In the genomic region with DNA sequence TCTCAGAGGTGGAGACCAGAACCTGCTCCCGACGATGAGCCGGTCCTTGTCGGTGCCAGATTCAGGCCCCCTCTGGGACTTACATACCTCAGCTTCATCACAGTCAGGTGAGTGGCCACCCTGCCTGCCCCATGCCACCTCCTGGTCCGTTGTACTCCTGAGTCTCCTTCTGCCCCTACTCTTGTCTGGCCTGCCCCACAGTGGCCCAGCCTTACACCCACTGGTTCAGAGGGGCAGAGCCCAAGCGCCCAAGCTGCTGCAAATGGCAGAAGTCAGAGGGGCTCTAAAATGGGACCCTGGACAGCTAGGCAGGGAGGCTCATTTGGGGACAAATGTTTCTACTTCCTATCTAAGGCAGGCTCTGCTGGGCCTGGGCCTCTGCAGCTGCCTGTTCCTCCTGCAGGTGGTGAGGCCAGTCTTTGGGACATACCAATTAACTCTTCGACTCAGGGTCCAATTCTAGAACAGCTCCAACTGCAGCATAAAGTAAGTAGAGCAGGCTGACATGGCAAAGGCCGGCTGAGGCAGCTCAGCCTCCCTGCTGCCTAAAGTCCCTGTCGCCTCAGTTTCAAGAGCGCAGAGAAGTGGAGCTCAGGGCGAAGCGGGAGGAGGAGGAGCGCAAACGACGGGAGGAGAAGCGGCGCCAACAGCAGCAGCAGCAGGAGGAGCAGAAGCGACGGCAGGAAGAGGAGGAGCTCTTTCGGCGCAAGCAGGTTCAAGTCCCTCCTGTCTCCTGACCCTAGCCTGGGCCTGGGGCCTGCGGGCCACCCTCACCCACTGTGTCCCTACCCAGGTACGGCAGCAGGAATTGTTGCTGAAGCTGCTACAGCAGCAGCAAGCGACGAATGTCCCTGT, we compare ENCODE assay signal across 1 mouse cellular context.
TF ChIP-seq lines count a peak whose summit lies in the region.

No protein-coding gene starts in this region.

TF ChIP-seq in ES-E14, 5 proteins besides CTCF, POLR2A, EP300 and RAD21:
- no peak for TF ChIP-seq HCFC1 (IDR thresholded peaks at IDR 0.05; ENCODE audit: borderline replicate concordance, insufficient read depth, low read length)
- TF ChIP-seq ZC3H11A (IDR thresholded peaks at IDR 0.05; ENCODE audit: borderline replicate concordance, low read depth, low read length) = no peak
- no peak for TF ChIP-seq MAFK (IDR thresholded peaks at IDR 0.05; ENCODE audit: insufficient read depth, low read depth, low read length)
- no peak for TF ChIP-seq CHD2 (IDR thresholded peaks at IDR 0.05; ENCODE audit: low read depth, low read length)
- TF ChIP-seq ZNF384 (IDR thresholded peaks at IDR 0.05; ENCODE audit: low read depth, low read length) = no peak
